Mouse (Mus musculus): Measurements from ENCODE around the gene Med13l. TPM values are rescaled to one million over a fixed set of nuclear protein-coding genes. Genes with fewer than 3 reads are reported as not detected.

Gene Med13l
- polyA plus RNA-seq, 1 experiment from 2014 or later: 10.2 TPM

GRCm38 (mm10) chr5:118732651-118733050 lies 172.2 kb downstream of the Med13l start:
- Histone ChIP-seq H3K36me3 (peaks cover 73% of the 10 kb centered on the region), H3K27me3 (no peaks in the 10 kb centered on the region), H3K9me3 (replicated peaks) (no peaks in the 10 kb centered on the region), H3K4me2 (no peak overlapping the region), H3K4me3 (replicated peaks) (no peak overlapping the region), H3K4me1 (peaks cover 22% of the 10 kb centered on the region), H3K27ac (no peak overlapping the region), H3K9ac (no peak overlapping the region)
- 63% methylated on average over 8 of the region's 8 CpGs for WGBS
- no peak for ATAC-seq (replicated peaks; ENCODE audit: low FRiP score)

- peaks cover 22% of the 10 kb centered on the region for H3K4me1 ChIP-seq
- ATAC-seq (replicated peaks; ENCODE audit: low FRiP score): no peak
- H3K9ac ChIP-seq: no peak overlapping the region
- H3K36me3 ChIP-seq: peaks cover 73% of the 10 kb centered on the region
- WGBS: 73% methylated on average over 4 of the region's 4 CpGs
- 0 out of 2 replicates have a peak overlapping the region, but pooled peaks have one; percentile 48 for H3K27ac ChIP-seq
- H3K27me3 ChIP-seq: no peaks in the 10 kb centered on the region
- H3K4me3 ChIP-seq (replicated peaks): no peak overlapping the region
- no peaks in the 10 kb centered on the region for H3K9me3 ChIP-seq (replicated peaks)
- no peak overlapping the region for H3K4me2 ChIP-seq
Measured at GRCm38 (mm10) chr5:118733566-118733965, 173.1 kb downstream of the Med13l start.

DNA sequence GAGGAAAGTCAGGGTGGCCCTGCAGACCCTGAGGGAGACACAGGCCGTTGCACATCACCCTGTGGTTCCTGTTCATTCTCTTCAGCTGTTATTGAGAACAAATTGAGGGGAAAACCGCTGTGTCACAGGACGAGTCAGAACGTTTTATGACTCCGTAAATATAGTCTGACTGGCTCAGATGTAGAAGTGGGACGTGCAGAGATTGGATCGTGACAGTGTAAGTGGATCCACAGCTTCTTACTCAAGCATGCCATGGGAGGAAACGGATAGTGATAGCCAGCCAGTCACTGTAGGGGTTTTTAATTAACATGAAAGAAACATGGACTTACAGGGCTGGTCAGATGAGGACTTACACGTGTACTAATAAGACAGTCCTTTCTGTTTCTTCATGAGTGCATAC lies 174.0 kb downstream of the Med13l start:
- H3K27me3 ChIP-seq: no peaks in the 10 kb centered on the region
- H3K4me2 ChIP-seq: no peak overlapping the region
- no peak overlapping the region for H3K27ac ChIP-seq
- peaks cover 22% of the 10 kb centered on the region for H3K4me1 ChIP-seq
- H3K36me3 ChIP-seq: peaks cover 73% of the 10 kb centered on the region
- no peak overlapping the region for H3K4me3 ChIP-seq (replicated peaks)
- peak; percentile 69 for ATAC-seq (replicated peaks; ENCODE audit: low FRiP score)
- 25% methylated on average over 9 of the region's 9 CpGs for WGBS
- no peaks in the 10 kb centered on the region for H3K9me3 ChIP-seq (replicated peaks)
- H3K9ac ChIP-seq: no peak overlapping the region

DNA sequence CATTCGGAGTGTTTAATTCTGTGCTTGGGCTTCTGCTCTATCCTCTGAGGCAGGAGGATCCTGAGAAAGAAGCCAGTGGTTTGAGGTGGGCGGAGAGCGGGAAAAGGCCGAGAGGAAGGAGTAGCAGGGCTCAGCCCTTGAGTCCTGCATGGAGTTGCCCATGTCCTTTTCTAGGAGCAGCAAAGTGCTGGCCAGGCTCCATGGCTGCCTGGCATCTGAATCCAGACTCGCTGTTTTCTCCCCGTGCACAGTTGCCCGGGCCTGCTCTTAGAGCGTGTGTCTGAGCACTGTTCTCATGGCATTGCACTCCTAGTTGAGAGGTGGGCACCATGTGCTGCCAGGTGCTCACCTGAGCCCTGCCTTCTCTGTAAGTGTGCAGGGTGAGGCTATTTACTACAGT lies 175.3 kb downstream of the Med13l start:
- ATAC-seq (replicated peaks; ENCODE audit: low FRiP score): no peak
- Histone ChIP-seq H3K27ac (no peak overlapping the region), H3K4me3 (replicated peaks) (no peak overlapping the region), H3K36me3 (peaks cover 73% of the 10 kb centered on the region), H3K9ac (no peak overlapping the region), H3K4me1 (peaks cover 22% of the 10 kb centered on the region), H3K9me3 (replicated peaks) (peaks cover 6% of the 10 kb centered on the region), H3K4me2 (no peak overlapping the region), H3K27me3 (no peaks in the 10 kb centered on the region)
- 92% methylated on average over 8 of the region's 8 CpGs for WGBS

- WGBS: 25% methylated on average over 1 of the region's 1 CpGs
- no peak overlapping the region for H3K4me3 ChIP-seq (replicated peaks)
- H3K4me2 ChIP-seq: no peak overlapping the region
- peaks cover 75% of the 10 kb centered on the region for H3K36me3 ChIP-seq
- no peak overlapping the region for H3K9ac ChIP-seq
- no peak for ATAC-seq (replicated peaks; ENCODE audit: low FRiP score)
- H3K27me3 ChIP-seq: no peaks in the 10 kb centered on the region
- H3K27ac ChIP-seq: no peak overlapping the region
- peaks cover 21% of the 10 kb centered on the region for H3K4me1 ChIP-seq
- peaks cover 6% of the 10 kb centered on the region for H3K9me3 ChIP-seq (replicated peaks)
Measured at GRCm38 (mm10) chr5:118737548-118737947, 177.1 kb downstream of the Med13l start.

- no peak for ATAC-seq (replicated peaks; ENCODE audit: low FRiP score)
- H3K36me3 ChIP-seq: peaks cover 89% of the 10 kb centered on the region
- 65% methylated on average over 2 of the region's 2 CpGs for WGBS
Measured at GRCm38 (mm10) chr5:118743067-118743466, 182.6 kb downstream of the Med13l start.

DNA sequence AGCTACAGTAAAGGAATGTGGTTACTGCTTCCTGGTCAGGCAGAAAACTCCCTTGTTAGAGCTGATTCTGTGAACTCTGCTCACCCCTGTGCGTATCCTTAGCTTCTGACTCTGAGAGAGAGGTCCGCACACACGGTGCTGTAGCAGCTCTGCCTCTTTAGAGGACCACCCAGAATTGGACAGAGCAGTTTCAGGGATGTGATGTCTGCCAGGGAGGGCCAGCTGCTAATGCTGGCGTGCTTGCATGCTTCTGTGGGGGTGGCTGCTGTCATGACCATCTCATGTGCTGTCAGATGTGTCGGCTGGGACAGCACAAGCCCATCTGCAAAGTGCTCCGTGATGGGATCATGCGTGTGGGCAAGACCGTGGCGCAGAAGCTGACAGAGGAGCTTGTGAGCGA lies 186.5 kb downstream of the Med13l start:
- Histone ChIP-seq H3K36me3 (peaks cover 90% of the 10 kb centered on the region), H3K9ac (no peak overlapping the region)

More at GRCm38 (mm10) chr5:118743067-118743466, 182.6 kb downstream of the Med13l start:
- no peak overlapping the region for H3K9ac ChIP-seq
- peaks cover 5% of the 10 kb centered on the region; the same call in 1 of the 2 replicates for H3K4me1 ChIP-seq
- H3K27ac ChIP-seq: no peak overlapping the region
- H3K27me3 ChIP-seq: no peaks in the 10 kb centered on the region
- no peak overlapping the region for H3K4me3 ChIP-seq (replicated peaks)
- H3K9me3 ChIP-seq (replicated peaks): peaks cover 6% of the 10 kb centered on the region
- no peak overlapping the region for H3K4me2 ChIP-seq

GRCm38 (mm10) chr5:118751446-118752179 lies 191.1 kb downstream of the Med13l start:
- no peak overlapping the region for H3K9ac ChIP-seq
- peaks cover 97% of the 10 kb centered on the region for H3K36me3 ChIP-seq
- H3K4me2 ChIP-seq: no peak overlapping the region
- H3K27ac ChIP-seq: no peak overlapping the region
- no peaks in the 10 kb centered on the region for H3K9me3 ChIP-seq (replicated peaks)
- no peak for ATAC-seq (replicated peaks; ENCODE audit: low FRiP score)
- no peaks in the 10 kb centered on the region for H3K4me1 ChIP-seq
- no peak overlapping the region for H3K4me3 ChIP-seq (replicated peaks)
- H3K27me3 ChIP-seq: no peaks in the 10 kb centered on the region
- 76% methylated on average over 13 of the region's 13 CpGs for WGBS

More for the DNA sequence above, 186.5 kb downstream of the Med13l start:
- Histone ChIP-seq H3K9me3 (replicated peaks) (no peaks in the 10 kb centered on the region), H3K27me3 (no peaks in the 10 kb centered on the region), H3K4me3 (replicated peaks) (no peak overlapping the region), H3K27ac (no peak overlapping the region), H3K4me1 (peaks cover 5% of the 10 kb centered on the region; the same call in 1 of the 2 replicates), H3K4me2 (no peak overlapping the region)
- 89% methylated on average over 10 of the region's 10 CpGs for WGBS
- ATAC-seq (replicated peaks; ENCODE audit: low FRiP score): no peak

GRCm38 (mm10) chr5:118752868-118753267 lies 192.4 kb downstream of the Med13l start:
- no peak for ATAC-seq (replicated peaks; ENCODE audit: low FRiP score)
- 85% methylated on average over 3 of the region's 3 CpGs for WGBS
- peaks cover 99% of the 10 kb centered on the region for H3K36me3 ChIP-seq
- no peaks in the 10 kb centered on the region for H3K27me3 ChIP-seq
- no peak overlapping the region for H3K27ac ChIP-seq
- H3K9me3 ChIP-seq (replicated peaks): no peaks in the 10 kb centered on the region
- 0 out of 2 replicates have a peak, but pooled peaks cover 4% of the 10 kb centered on the region for H3K4me1 ChIP-seq
- H3K4me3 ChIP-seq (replicated peaks): no peak overlapping the region
- H3K4me2 ChIP-seq: no peak overlapping the region
- H3K9ac ChIP-seq: no peak overlapping the region

- Histone ChIP-seq H3K4me3 (replicated peaks) (no peak overlapping the region), H3K36me3 (peaks cover 98% of the 10 kb centered on the region), H3K9me3 (replicated peaks) (no peaks in the 10 kb centered on the region), H3K4me1 (0 out of 2 replicates have a peak, but pooled peaks cover 7% of the 10 kb centered on the region), H3K27ac (no peak overlapping the region), H3K27me3 (no peaks in the 10 kb centered on the region), H3K9ac (no peak overlapping the region), H3K4me2 (no peak overlapping the region)
- ATAC-seq (replicated peaks; ENCODE audit: low FRiP score): no peak
- 85% methylated on average over 10 of the region's 10 CpGs for WGBS
Measured at GRCm38 (mm10) chr5:118753471-118754044, 193.1 kb downstream of the Med13l start.

DNA sequence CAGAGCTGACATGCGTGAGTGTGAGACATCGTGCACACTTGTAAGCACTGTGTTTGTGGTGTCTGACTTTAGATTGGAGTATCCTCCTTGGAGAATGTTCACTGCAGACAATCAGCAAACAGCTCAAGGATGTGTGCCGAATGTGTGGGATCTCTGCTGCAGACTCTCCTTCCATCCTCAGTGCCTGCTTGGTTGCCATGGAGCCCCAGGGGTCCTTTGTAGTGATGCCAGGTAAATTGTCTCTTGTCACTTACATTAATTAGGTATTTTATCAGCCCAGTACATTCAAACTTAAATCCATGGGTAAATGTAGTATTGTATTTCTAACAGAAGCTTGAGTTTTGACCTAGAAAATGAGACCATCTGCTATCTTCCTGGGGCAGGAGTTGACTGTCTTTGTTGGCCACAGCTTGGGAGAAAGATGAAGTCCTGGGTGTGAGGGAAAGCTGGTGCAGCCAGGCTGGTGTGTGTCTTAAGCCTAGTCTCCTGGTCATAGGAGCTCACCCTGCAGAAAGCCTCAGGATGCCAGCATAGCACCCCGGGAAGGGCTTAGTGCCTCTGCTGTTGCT lies 193.8 kb downstream of the Med13l start:
- H3K27ac ChIP-seq: no peak overlapping the region
- WGBS: 86% methylated on average over 4 of the region's 4 CpGs
- H3K36me3 ChIP-seq: peaks cover 98% of the 10 kb centered on the region

GRCm38 (mm10) chr5:118756078-118756477 lies 195.6 kb downstream of the Med13l start:
- H3K9me3 ChIP-seq (replicated peaks): no peaks in the 10 kb centered on the region
- no peaks in the 10 kb centered on the region for H3K27me3 ChIP-seq
- H3K9ac ChIP-seq: no peak overlapping the region
- H3K36me3 ChIP-seq: peaks cover 98% of the 10 kb centered on the region
- WGBS: 70% methylated on average over 2 of the region's 2 CpGs
- H3K4me2 ChIP-seq: no peak overlapping the region
- 0 out of 2 replicates have a peak, but pooled peaks cover 7% of the 10 kb centered on the region for H3K4me1 ChIP-seq
- H3K4me3 ChIP-seq (replicated peaks): no peak overlapping the region
- no peak overlapping the region for H3K27ac ChIP-seq
- ATAC-seq (replicated peaks; ENCODE audit: low FRiP score): no peak

More for the DNA sequence above, 193.8 kb downstream of the Med13l start:
- Histone ChIP-seq H3K4me1 (0 out of 2 replicates have a peak, but pooled peaks cover 7% of the 10 kb centered on the region), H3K4me3 (replicated peaks) (no peak overlapping the region), H3K27me3 (no peaks in the 10 kb centered on the region), H3K9me3 (replicated peaks) (no peaks in the 10 kb centered on the region), H3K4me2 (no peak overlapping the region), H3K9ac (no peak overlapping the region)
- ATAC-seq (replicated peaks; ENCODE audit: low FRiP score): no peak

All from kidney, embryonic 15.5 days (tissue).